Mouse (Mus musculus) hindbrain, embryonic 15.5 days (tissue): ENCODE data around the gene Hspe1. TPM values are rescaled to one million over a fixed set of nuclear protein-coding genes. Genes with fewer than 3 reads are reported as not detected.
A peak's percentile ranks its signal among the peaks of the same experiment; 100 is the strongest.

Experiments
- ATAC-seq: fragments of 200-750 bp; cut with Nextera tagmentation; 2 replicates; pipeline ENCODE4 v1.8.0; 2017; ENCODE audit warnings: low read depth, moderate number of reproducible peaks, moderate TSS enrichment; ENCODE audit not compliant: low FRiP score
- H3K27ac ChIP-seq: fragments of 300-500 bp; sonication (generic); replicated peaks from 2 replicates; pipeline ENCODE4 v1.5.1; 2015; ENCODE audit warnings: mild to moderate bottlenecking, inconsistent platforms
- H3K27me3 ChIP-seq: fragments of 300-500 bp; sonication (generic); 2 replicates; pipeline ENCODE4 v1.6.1; 2015; ENCODE audit warnings: control low read depth, inconsistent platforms
- H3K36me3 ChIP-seq: fragments of 300-500 bp; sonication (generic); 2 replicates; pipeline ENCODE4 v1.6.1; 2015; ENCODE audit warnings: control low read depth, inconsistent platforms
- H3K4me1 ChIP-seq: fragments of 300-500 bp; sonication (generic); replicated peaks from 2 replicates; pipeline ENCODE4 v1.6.1; 2015; ENCODE audit warnings: control low read depth, inconsistent platforms
- H3K4me2 ChIP-seq: fragments of 300-500 bp; sonication (generic); 2 replicates; pipeline ENCODE4 v1.6.1; 2015; ENCODE audit warnings: moderate library complexity, mild to moderate bottlenecking, inconsistent platforms
- H3K4me3 ChIP-seq: fragments of 300-500 bp; sonication (generic); 2 replicates; pipeline ENCODE4 v1.5.1; 2015; ENCODE audit warnings: mild to moderate bottlenecking, inconsistent platforms
- H3K9ac ChIP-seq: fragments of 300-500 bp; sonication (generic); 2 replicates; pipeline ENCODE4 v1.6.1; 2015; ENCODE audit warnings: inconsistent platforms
- H3K9me3 ChIP-seq: fragments of 300-500 bp; sonication (generic); 2 replicates; pipeline ENCODE4 v1.6.1; 2016; ENCODE audit warnings: control low read depth, inconsistent platforms
- WGBS: fragments of 180-500 bp; shearing (Covaris S2); methylation state at CpG from one replicate; pipeline ENCODE4 v1.1.7; 2015; 5-methylcytosine and 5-hydroxymethylcytosine counted together
- polyA plus RNA-seq: library from polyadenylated mRNA; unstranded; fragments of >200 nt; fragmentation: Nextera tagmentation; extraction: Ambion mirVana; gene quantifications from 2 replicates; pipeline ENCODE4 v1.2.1, GENCODE M21; 2015

Hspe1 gene
- 240 and 257 TPM in 2 replicates for polyA plus RNA-seq

- Histone ChIP-seq H3K9me3 (no peaks in the 10 kb centered on the region), H3K36me3 (peaks cover 51% of the 10 kb centered on the region), H3K27ac (peak within 1 kb of the TSS; percentile 98), H3K9ac (peak within 1 kb of the TSS; percentile 99), H3K4me3 (peak within 1 kb of the TSS; percentile 100), H3K4me1 (peaks cover 43% of the 10 kb centered on the region), H3K4me2 (peak within 1 kb of the TSS; percentile 71), H3K27me3 (no peaks in the 10 kb centered on the region)
- WGBS = 0% methylated on average over 68 of the region's 76 CpGs
- ATAC-seq = peak; percentile 97
These were observed at the start of gene Hspe1, which contains the start of gene Hspd1 for GRCm38 (mm10) chr1:55087932-55088610. Gene Hspe1 (plus strand): TSS chr1:55088132. Gene Hspd1 (minus strand): TSS chr1:55088243.

- Histone ChIP-seq H3K4me2 (no peak overlapping the region), H3K27me3 (no peaks in the 10 kb centered on the region), H3K36me3 (no peaks in the 10 kb centered on the region), H3K4me3 (no peak overlapping the region), H3K9me3 (no peaks in the 10 kb centered on the region), H3K4me1 (no peaks in the 10 kb centered on the region), H3K27ac (no peak overlapping the region), H3K9ac (no peak overlapping the region)
- 86% methylated on average over 1 of the region's 1 CpGs for WGBS
- ATAC-seq = no peak
These were observed 48.0 kb upstream of the Hspe1 start for GRCm38 (mm10) chr1:55039944-55040343.

- H3K27ac ChIP-seq = no peak overlapping the region
- no peak overlapping the region for H3K4me2 ChIP-seq
- H3K4me3 ChIP-seq = no peak overlapping the region
- WGBS = 92% methylated on average over 4 of the region's 4 CpGs
- ATAC-seq = no peak
- H3K9ac ChIP-seq = no peak overlapping the region
- H3K4me1 ChIP-seq = no peaks in the 10 kb centered on the region
- no peaks in the 10 kb centered on the region for H3K36me3 ChIP-seq
- no peaks in the 10 kb centered on the region for H3K27me3 ChIP-seq
- H3K9me3 ChIP-seq = no peaks in the 10 kb centered on the region
These were observed 46.2 kb upstream of the Hspe1 start for GRCm38 (mm10) chr1:55041691-55042090.

- WGBS = 59% methylated on average over 1 of the region's 1 CpGs
- ATAC-seq = no peak
These were observed 45.7 kb upstream of the Hspe1 start for GRCm38 (mm10) chr1:55042246-55042645.

GRCm38 (mm10) chr1:55043164-55043563 is 44.8 kb upstream of the Hspe1 start:
- no peak overlapping the region for H3K4me2 ChIP-seq
- H3K4me3 ChIP-seq = no peak overlapping the region
- no peaks in the 10 kb centered on the region for H3K36me3 ChIP-seq
- no peak overlapping the region for H3K27ac ChIP-seq
- no peaks in the 10 kb centered on the region for H3K27me3 ChIP-seq
- no peak for ATAC-seq
- no peaks in the 10 kb centered on the region for H3K4me1 ChIP-seq
- no peaks in the 10 kb centered on the region for H3K9me3 ChIP-seq
- 84% methylated on average over 3 of the region's 3 CpGs for WGBS
- no peak overlapping the region for H3K9ac ChIP-seq

More at GRCm38 (mm10) chr1:55042246-55042645, 45.7 kb upstream of the Hspe1 start:
- H3K27me3 ChIP-seq = no peaks in the 10 kb centered on the region
- no peaks in the 10 kb centered on the region for H3K36me3 ChIP-seq
- H3K4me3 ChIP-seq = no peak overlapping the region
- H3K9ac ChIP-seq = no peak overlapping the region
- no peaks in the 10 kb centered on the region for H3K4me1 ChIP-seq
- no peak overlapping the region for H3K27ac ChIP-seq
- H3K4me2 ChIP-seq = no peak overlapping the region
- H3K9me3 ChIP-seq = no peaks in the 10 kb centered on the region

- no peaks in the 10 kb centered on the region for H3K9me3 ChIP-seq
- ATAC-seq = no peak
- no peak overlapping the region for H3K4me2 ChIP-seq
- H3K27me3 ChIP-seq = 0 out of 2 replicates have a peak, but pooled peaks cover 6% of the 10 kb centered on the region
- no peaks in the 10 kb centered on the region for H3K36me3 ChIP-seq
- no peak overlapping the region for H3K9ac ChIP-seq
- no peak overlapping the region for H3K27ac ChIP-seq
- peaks cover 12% of the 10 kb centered on the region for H3K4me1 ChIP-seq
- no peak overlapping the region for H3K4me3 ChIP-seq
- 69% methylated on average over 4 of the region's 4 CpGs for WGBS
These were observed 38.9 kb upstream of the Hspe1 start for GRCm38 (mm10) chr1:55048841-55049587.

GRCm38 (mm10) chr1:55051671-55052070 is 36.3 kb upstream of the Hspe1 start:
- WGBS = 77% methylated on average over 3 of the region's 3 CpGs
- Histone ChIP-seq H3K27me3 (0 out of 2 replicates have a peak, but pooled peaks cover 6% of the 10 kb centered on the region), H3K9me3 (no peaks in the 10 kb centered on the region), H3K27ac (peak overlapping the region; percentile 87; the same call in 1 of the 2 replicates), H3K4me2 (peak overlapping the region; percentile 95), H3K4me1 (peaks cover 17% of the 10 kb centered on the region), H3K9ac (no peak overlapping the region), H3K4me3 (peak overlapping the region; percentile 86), H3K36me3 (no peaks in the 10 kb centered on the region)
- no peak for ATAC-seq

- peak within 1 kb of the TSS; percentile 95 for H3K4me2 ChIP-seq
- H3K4me3 ChIP-seq = peak within 1 kb of the TSS; percentile 86
- WGBS = 0% methylated on average over 46 of the region's 46 CpGs
- peak within 1 kb of the TSS; percentile 69 for H3K9ac ChIP-seq
- H3K27ac ChIP-seq = peak within 1 kb of the TSS; percentile 87
- H3K4me1 ChIP-seq = peaks cover 17% of the 10 kb centered on the region
- H3K27me3 ChIP-seq = 0 out of 2 replicates have a peak, but pooled peaks cover 6% of the 10 kb centered on the region
- H3K9me3 ChIP-seq = no peaks in the 10 kb centered on the region
- H3K36me3 ChIP-seq = no peaks in the 10 kb centered on the region
- peak; percentile 100 for ATAC-seq
These were observed 35.5 kb upstream of the Hspe1 start, which contains the start of gene Coq10b for GRCm38 (mm10) chr1:55052355-55052953. Gene Coq10b (plus strand): TSS chr1:55052770.

GRCm38 (mm10) chr1:55053005-55053404 is 34.9 kb upstream of the Hspe1 start:
- WGBS = under 1% methylated on average over 42 of the region's 42 CpGs
- H3K4me2 ChIP-seq = peak overlapping the region; percentile 95
- H3K4me3 ChIP-seq = peak overlapping the region; percentile 86
- H3K4me1 ChIP-seq = peaks cover 17% of the 10 kb centered on the region
- peak overlapping the region; percentile 69 for H3K9ac ChIP-seq
- H3K36me3 ChIP-seq = no peaks in the 10 kb centered on the region
- no peak; the same call in 1 of the 2 replicates for ATAC-seq
- H3K9me3 ChIP-seq = no peaks in the 10 kb centered on the region
- 0 out of 2 replicates have a peak, but pooled peaks cover 6% of the 10 kb centered on the region for H3K27me3 ChIP-seq
- peak overlapping the region; percentile 82 for H3K27ac ChIP-seq

GRCm38 (mm10) chr1:55053596-55053995 is 34.3 kb upstream of the Hspe1 start:
- 0 out of 2 replicates have a peak, but pooled peaks cover 6% of the 10 kb centered on the region for H3K27me3 ChIP-seq
- peak overlapping the region; percentile 86 for H3K4me3 ChIP-seq
- no peak overlapping the region for H3K9ac ChIP-seq
- no peak for ATAC-seq
- H3K4me2 ChIP-seq = peak overlapping the region; percentile 95
- no peaks in the 10 kb centered on the region for H3K9me3 ChIP-seq
- peaks cover 17% of the 10 kb centered on the region for H3K4me1 ChIP-seq
- H3K27ac ChIP-seq = no peak overlapping the region
- H3K36me3 ChIP-seq = no peaks in the 10 kb centered on the region
- WGBS = 75% methylated on average over 4 of the region's 4 CpGs

GRCm38 (mm10) chr1:55055322-55056115 is 32.4 kb upstream of the Hspe1 start:
- H3K9ac ChIP-seq = no peak overlapping the region
- 0 out of 2 replicates have a peak, but pooled peaks cover 6% of the 10 kb centered on the region for H3K27me3 ChIP-seq
- no peak overlapping the region for H3K4me3 ChIP-seq
- 87% methylated on average over 5 of the region's 5 CpGs for WGBS
- H3K9me3 ChIP-seq = no peaks in the 10 kb centered on the region
- no peaks in the 10 kb centered on the region for H3K36me3 ChIP-seq
- H3K4me1 ChIP-seq = peaks cover 17% of the 10 kb centered on the region
- H3K4me2 ChIP-seq = no peak overlapping the region
- no peak overlapping the region for H3K27ac ChIP-seq
- no peak for ATAC-seq
